Mouse (Mus musculus) cerebral cortex, adult 2 months (tissue): Measurements from ENCODE around the gene Grin2d.

ENCODE experiments used
- WGBS: fragments of 180-500 bp; shearing (Covaris S2); methylation state at CpG from one replicate; pipeline ENCODE4 v1.1.7; 2018; 5-methylcytosine and 5-hydroxymethylcytosine counted together

Gene Grin2d

GRCm38 (mm10) chr7:45801348-45801747 lies 76.8 kb downstream of the Grin2d start:
- under 1% methylated on average over 12 of the region's 12 CpGs for WGBS

- 29% methylated on average over 25 of the region's 25 CpGs for WGBS
Observed at GRCm38 (mm10) chr7:45800546-45801204, 77.5 kb downstream of the Grin2d start.

GRCm38 (mm10) chr7:45800001-45800400 lies 78.2 kb downstream of the Grin2d start:
- 47% methylated on average over 7 of the region's 7 CpGs for WGBS

- WGBS: 50% methylated on average over 7 of the region's 7 CpGs
Observed at GRCm38 (mm10) chr7:45798931-45799330, 79.2 kb downstream of the Grin2d start.

- 10% methylated on average over 19 of the region's 19 CpGs for WGBS
Observed at GRCm38 (mm10) chr7:45798511-45798836, 79.7 kb downstream of the Grin2d start.

GRCm38 (mm10) chr7:45797661-45798510 lies 80.3 kb downstream of the Grin2d start:
- 9% methylated on average over 60 of the region's 60 CpGs for WGBS

- WGBS: 48% methylated on average over 6 of the region's 6 CpGs
Observed at GRCm38 (mm10) chr7:45796950-45797349, 81.2 kb downstream of the Grin2d start.

- 89% methylated on average over 29 of the region's 29 CpGs for WGBS
Observed at GRCm38 (mm10) chr7:45794971-45795370, 83.2 kb downstream of the Grin2d start.

GRCm38 (mm10) chr7:45793969-45794585 lies 84.1 kb downstream of the Grin2d start:
- WGBS: 84% methylated on average over 44 of the region's 44 CpGs

GRCm38 (mm10) chr7:45793240-45793639 lies 84.9 kb downstream of the Grin2d start:
- 83% methylated on average over 24 of the region's 24 CpGs for WGBS

- WGBS: 48% methylated on average over 17 of the region's 17 CpGs
Observed at GRCm38 (mm10) chr7:45791756-45792490, 86.3 kb downstream of the Grin2d start.

GRCm38 (mm10) chr7:45790721-45791120 lies 87.5 kb downstream of the Grin2d start:
- 65% methylated on average over 6 of the region's 6 CpGs for WGBS

- 87% methylated on average over 22 of the region's 22 CpGs for WGBS
Observed at GRCm38 (mm10) chr7:45787642-45788041, 90.5 kb downstream of the Grin2d start.

- 10% methylated on average over 17 of the region's 17 CpGs for WGBS
Observed at GRCm38 (mm10) chr7:45786661-45787413, 91.3 kb downstream of the Grin2d start.

GRCm38 (mm10) chr7:45786136-45786578 lies 92.0 kb downstream of the Grin2d start:
- 2% methylated on average over 14 of the region's 14 CpGs for WGBS

- WGBS: under 1% methylated on average over 40 of the region's 42 CpGs
Observed at GRCm38 (mm10) chr7:45785388-45786135, 92.6 kb downstream of the Grin2d start.

- 9% methylated on average over 19 of the region's 20 CpGs for WGBS
Observed at GRCm38 (mm10) chr7:45784524-45785372, 93.4 kb downstream of the Grin2d start, which contains the start of gene Sult2b1. Gene Sult2b1, minus strand, starts transcription at chr7:45784669.

- WGBS: 2% methylated on average over 38 of the region's 38 CpGs
Observed at GRCm38 (mm10) chr7:45783511-45784091, 94.6 kb downstream of the Grin2d start, which contains the start of gene Lmtk3. Gene Lmtk3, plus strand, starts transcription at chr7:45783738.

- 52% methylated on average over 4 of the region's 4 CpGs for WGBS
Observed at GRCm38 (mm10) chr7:45782271-45782670, 95.9 kb downstream of the Grin2d start.
